Mouse (Mus musculus): ENCODE results near the gene Ssbp4.

DNA sequence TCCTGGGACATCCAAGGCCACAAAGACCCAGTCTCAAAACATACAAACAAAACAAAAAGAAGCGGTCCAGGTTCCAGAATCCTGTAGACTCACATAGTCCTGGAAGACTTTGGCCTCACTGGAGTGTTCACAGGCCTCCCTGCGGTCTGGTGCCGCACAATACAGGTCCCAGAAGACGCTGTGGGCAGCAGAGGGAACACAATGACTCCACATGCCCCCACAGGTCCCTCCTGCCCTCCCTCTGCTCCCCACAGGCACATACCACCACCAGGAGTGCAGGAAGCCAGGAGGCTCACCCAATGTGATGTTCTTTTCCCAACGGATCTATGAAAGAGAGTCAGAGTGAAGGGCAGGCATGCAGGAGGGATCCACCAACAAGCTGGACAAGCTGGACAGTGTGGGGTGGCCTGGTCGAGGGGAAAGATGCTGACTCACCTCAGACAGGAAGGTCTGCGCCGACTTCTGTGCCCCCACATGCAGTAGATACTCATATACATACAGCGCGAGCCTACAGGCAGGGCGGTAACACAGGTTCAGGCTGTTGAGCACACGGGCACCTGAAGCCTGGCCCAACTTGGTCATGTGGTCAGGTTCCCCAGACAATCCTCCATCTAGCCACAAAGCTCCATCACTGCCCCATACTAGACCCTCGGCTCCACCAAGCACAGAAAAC is 6.4 kb downstream of the Ssbp4 start:
- TF ChIP-seq POLR2A (IDR thresholded peaks at IDR 0.05; ENCODE audit: low read depth, low read length) (no peak), CTCF (IDR thresholded peaks at IDR 0.05; ENCODE audit: extremely low read depth, insufficient read length, insufficient replicate concordance, low read depth, low read length) (no peak)
